Mouse (Mus musculus): ENCODE results near the gene Gm11084. TPM values are rescaled to one million over a fixed set of nuclear protein-coding genes. Genes with fewer than 3 reads are reported as not detected.

The Gm11084 gene
- polyA plus RNA-seq, 1 experiment from 2014 or later = not detected

DNA sequence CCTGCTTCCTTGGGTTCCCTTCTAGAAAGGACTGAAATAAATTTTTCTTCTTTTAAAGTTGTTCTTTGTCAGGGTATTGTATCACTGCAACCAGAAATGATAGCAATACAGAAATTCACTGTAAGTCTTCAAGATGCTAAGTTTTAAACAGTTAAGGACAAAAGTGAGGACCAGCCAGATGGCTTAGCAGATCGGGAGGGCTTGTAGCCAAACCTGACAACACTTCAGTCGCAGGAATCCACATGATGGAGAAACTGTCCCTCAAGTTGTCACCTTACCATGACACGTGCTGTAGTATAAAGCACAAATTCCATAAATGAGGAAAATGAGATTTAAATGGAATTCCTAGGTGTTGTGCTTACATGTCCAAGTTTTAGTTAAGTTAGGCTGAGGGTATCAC, 3.3 kb downstream of the Gm11084 start:
- no peak overlapping the region for H3K27ac ChIP-seq (ENCODE audit: low read depth, low read length)
- 88% methylated on average over 3 of the region's 3 CpGs for WGBS
- H3K27me3 ChIP-seq (ENCODE audit: control insufficient read depth, insufficient read depth, low read length) = no peaks in the 10 kb centered on the region
- H3K36me3 ChIP-seq (ENCODE audit: control insufficient read depth, insufficient read depth, low read length) = no peaks in the 10 kb centered on the region
- no peaks in the 10 kb centered on the region for H3K4me1 ChIP-seq (replicated peaks; ENCODE audit: control insufficient read depth, insufficient read depth, low read length)
- no peak overlapping the region for H3K9ac ChIP-seq (ENCODE audit: low read depth, low read length)
- no peak for DNase-seq (ENCODE audit: low spot score)
- H3K4me2 ChIP-seq (replicated peaks; ENCODE audit: low read depth, low read length) = no peak overlapping the region
- H3K9me3 ChIP-seq (ENCODE audit: control insufficient read depth, low read length) = no peaks in the 10 kb centered on the region
- H3K4me3 ChIP-seq (ENCODE audit: low read depth, low read length) = no peak overlapping the region
- no peak for ATAC-seq (ENCODE audit: low FRiP score)

DNA sequence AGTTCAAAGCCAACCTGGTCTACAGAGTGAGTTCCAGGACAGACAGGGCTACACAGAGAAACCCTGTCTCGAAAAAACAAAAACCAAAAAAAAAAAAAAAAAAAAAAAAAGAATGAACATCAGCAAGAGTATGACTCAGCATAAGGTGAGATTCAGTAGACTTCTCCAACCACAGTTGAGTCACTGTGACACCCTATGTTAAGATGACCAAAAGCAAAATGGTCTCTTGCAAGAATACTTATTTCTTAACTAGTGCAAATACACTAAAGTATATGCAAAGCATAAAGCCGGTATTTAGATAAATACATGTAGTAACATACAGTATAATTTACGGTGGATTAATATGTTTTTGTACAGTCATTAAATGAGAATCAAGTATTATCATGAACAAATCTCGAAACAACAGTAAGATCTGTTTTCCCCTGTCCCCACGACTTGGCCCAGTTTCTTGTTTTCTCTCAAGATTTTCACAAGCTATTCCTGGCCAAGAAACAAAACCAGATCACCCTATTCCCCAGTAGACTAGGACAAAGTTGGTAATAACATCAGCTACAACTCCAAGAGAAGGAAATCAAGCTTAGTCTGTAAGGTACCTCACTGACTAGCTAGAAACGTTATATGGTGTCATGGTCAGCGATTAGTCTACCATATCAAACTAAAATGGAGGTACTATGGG, 4.3 kb downstream of the Gm11084 start:
- H3K9ac ChIP-seq (ENCODE audit: low read depth, low read length) = no peak overlapping the region
- H3K4me3 ChIP-seq (ENCODE audit: low read depth, low read length) = no peak overlapping the region
- 91% methylated on average over 7 of the region's 7 CpGs for WGBS
- H3K4me1 ChIP-seq (replicated peaks; ENCODE audit: control insufficient read depth, insufficient read depth, low read length) = no peaks in the 10 kb centered on the region
- no peaks in the 10 kb centered on the region for H3K36me3 ChIP-seq (ENCODE audit: control insufficient read depth, insufficient read depth, low read length)
- no peaks in the 10 kb centered on the region for H3K27me3 ChIP-seq (ENCODE audit: control insufficient read depth, insufficient read depth, low read length)
- ATAC-seq (ENCODE audit: low FRiP score) = no peak
- H3K27ac ChIP-seq (ENCODE audit: low read depth, low read length) = no peak overlapping the region
- no peak overlapping the region for H3K4me2 ChIP-seq (replicated peaks; ENCODE audit: low read depth, low read length)
- DNase-seq (ENCODE audit: low spot score) = no peak
- H3K9me3 ChIP-seq (ENCODE audit: control insufficient read depth, low read length) = no peaks in the 10 kb centered on the region

DNA sequence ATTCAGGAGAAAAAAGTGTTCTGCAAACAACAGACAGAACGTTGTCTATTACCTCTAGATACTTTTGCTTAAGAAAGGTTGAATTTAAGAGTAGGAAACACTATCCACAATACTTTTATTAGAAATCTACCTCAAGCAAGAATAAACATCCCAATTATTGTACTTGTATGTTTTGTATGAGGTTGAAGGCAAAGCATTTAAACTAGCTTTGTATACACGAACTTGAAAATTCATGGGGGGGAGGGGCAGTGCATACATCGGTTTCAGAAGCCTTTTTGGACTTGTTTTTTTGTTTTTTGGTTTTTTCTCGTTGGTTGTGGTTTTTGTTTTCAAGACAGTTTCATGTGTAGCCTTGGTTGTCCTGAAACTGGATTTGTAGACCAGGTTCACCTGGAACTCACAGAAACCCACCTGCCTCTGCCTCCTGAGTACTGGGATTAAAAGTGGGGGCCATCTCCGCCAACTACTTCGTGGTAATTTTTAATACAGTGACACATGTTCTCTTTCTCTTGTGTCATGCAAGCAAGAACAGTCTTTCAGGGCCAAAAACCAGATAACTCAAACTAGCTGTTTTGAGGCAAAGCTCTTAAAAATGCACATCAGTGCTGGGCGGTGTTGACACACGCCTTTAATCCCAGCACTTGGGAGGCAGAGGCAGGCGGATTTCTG, 4.9 kb downstream of the Gm11084 start:
- Histone ChIP-seq H3K36me3 (ENCODE audit: control insufficient read depth, insufficient read depth, low read length) (no peaks in the 10 kb centered on the region), H3K9ac (ENCODE audit: low read depth, low read length) (no peak overlapping the region), H3K9me3 (ENCODE audit: control insufficient read depth, low read length) (no peaks in the 10 kb centered on the region), H3K4me3 (ENCODE audit: low read depth, low read length) (peak overlapping the region; percentile 68), H3K27ac (ENCODE audit: low read depth, low read length) (no peak overlapping the region), H3K4me1 (replicated peaks; ENCODE audit: control insufficient read depth, insufficient read depth, low read length) (no peaks in the 10 kb centered on the region), H3K27me3 (ENCODE audit: control insufficient read depth, insufficient read depth, low read length) (no peaks in the 10 kb centered on the region), H3K4me2 (replicated peaks; ENCODE audit: low read depth, low read length) (peak overlapping the region; percentile 54)
- DNase-seq (ENCODE audit: low spot score) (no peak), ATAC-seq (ENCODE audit: low FRiP score) (no peak)
- WGBS = 82% methylated on average over 9 of the region's 9 CpGs

DNA sequence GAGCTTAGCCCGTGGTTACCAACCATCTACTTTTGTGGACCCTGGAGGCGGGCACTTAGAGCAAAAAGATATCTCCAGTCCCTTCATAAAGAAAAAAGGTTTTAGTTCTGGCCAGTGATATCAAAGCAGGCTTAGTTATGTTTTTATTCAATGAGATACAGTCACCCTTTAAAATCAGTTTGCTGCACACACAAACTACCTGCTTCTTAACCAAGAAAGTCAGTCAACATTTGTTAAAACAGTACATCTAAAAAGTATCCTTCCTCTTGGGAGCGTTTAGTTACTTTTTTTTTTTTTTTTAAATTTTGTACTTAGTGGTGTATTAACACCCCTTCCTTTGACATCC, 5.5 kb downstream of the Gm11084 start:
- Histone ChIP-seq H3K27me3 (ENCODE audit: control insufficient read depth, insufficient read depth, low read length) (no peaks in the 10 kb centered on the region), H3K4me2 (replicated peaks; ENCODE audit: low read depth, low read length) (peak overlapping the region; percentile 54), H3K9me3 (ENCODE audit: control insufficient read depth, low read length) (no peaks in the 10 kb centered on the region), H3K27ac (ENCODE audit: low read depth, low read length) (peak overlapping the region; percentile 99), H3K4me1 (replicated peaks; ENCODE audit: control insufficient read depth, insufficient read depth, low read length) (no peaks in the 10 kb centered on the region), H3K4me3 (ENCODE audit: low read depth, low read length) (peak overlapping the region; percentile 68), H3K9ac (ENCODE audit: low read depth, low read length) (peak overlapping the region; percentile 95), H3K36me3 (ENCODE audit: control insufficient read depth, insufficient read depth, low read length) (no peaks in the 10 kb centered on the region)
- DNase-seq (ENCODE audit: low spot score) = no peak
- 16% methylated on average over 3 of the region's 3 CpGs for WGBS
- no peak for ATAC-seq (ENCODE audit: low FRiP score)

DNA sequence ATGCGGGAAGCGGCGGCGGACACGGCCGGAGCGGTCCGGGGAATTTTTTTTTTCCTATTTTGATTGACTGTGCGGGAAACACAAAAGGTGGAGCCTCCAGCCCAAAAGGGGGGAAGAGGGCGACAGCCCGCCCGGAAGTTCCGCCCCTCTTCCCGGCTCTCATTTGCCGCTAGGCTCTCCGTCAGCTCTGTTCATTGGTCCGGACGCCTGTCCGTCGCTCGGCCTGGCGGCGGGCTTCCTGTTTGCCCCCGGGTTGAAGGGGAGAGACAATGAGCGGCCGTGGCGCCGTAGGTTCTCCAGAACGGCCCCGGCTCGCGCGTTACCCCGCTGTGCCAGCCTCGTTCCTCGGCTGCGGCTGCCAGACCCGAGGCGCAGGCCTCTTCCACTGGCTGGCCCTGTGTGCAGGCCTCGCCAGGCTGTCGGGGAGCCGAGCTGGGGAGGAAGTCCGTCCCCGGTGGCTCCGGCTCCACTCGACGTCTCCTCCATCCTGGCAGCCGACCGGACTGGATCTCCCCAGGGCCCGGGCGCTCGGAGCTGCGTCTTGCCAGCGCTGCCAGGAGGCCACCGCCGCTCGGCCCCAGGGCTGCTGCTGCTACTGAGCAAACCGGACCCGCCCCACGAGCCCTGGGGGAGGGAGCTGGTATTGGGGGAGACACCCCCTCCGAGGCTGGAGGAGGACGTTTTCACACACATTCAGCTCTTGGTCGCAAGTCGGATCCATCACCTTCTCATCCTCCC, 6.0 kb downstream of the Gm11084 start, which contains the start of gene Sp3:
Gene Sp3 (minus strand): TSS at position 110 of the 738 bp plus-strand sequence.
- Histone ChIP-seq H3K27me3 (ENCODE audit: control insufficient read depth, insufficient read depth, low read length) (no peaks in the 10 kb centered on the region), H3K36me3 (ENCODE audit: control insufficient read depth, insufficient read depth, low read length) (no peaks in the 10 kb centered on the region), H3K9ac (ENCODE audit: low read depth, low read length) (peak within 1 kb of the TSS; percentile 95), H3K9me3 (ENCODE audit: control insufficient read depth, low read length) (no peaks in the 10 kb centered on the region), H3K4me3 (ENCODE audit: low read depth, low read length) (peak within 1 kb of the TSS; percentile 68), H3K4me2 (replicated peaks; ENCODE audit: low read depth, low read length) (peak within 1 kb of the TSS; percentile 54), H3K4me1 (replicated peaks; ENCODE audit: control insufficient read depth, insufficient read depth, low read length) (no peaks in the 10 kb centered on the region), H3K27ac (ENCODE audit: low read depth, low read length) (peak within 1 kb of the TSS; percentile 99)
- ATAC-seq (ENCODE audit: low FRiP score) (peak; percentile 92), DNase-seq (ENCODE audit: low spot score) (peak; percentile 97)
- under 1% methylated on average over 50 of the region's 64 CpGs for WGBS

DNA sequence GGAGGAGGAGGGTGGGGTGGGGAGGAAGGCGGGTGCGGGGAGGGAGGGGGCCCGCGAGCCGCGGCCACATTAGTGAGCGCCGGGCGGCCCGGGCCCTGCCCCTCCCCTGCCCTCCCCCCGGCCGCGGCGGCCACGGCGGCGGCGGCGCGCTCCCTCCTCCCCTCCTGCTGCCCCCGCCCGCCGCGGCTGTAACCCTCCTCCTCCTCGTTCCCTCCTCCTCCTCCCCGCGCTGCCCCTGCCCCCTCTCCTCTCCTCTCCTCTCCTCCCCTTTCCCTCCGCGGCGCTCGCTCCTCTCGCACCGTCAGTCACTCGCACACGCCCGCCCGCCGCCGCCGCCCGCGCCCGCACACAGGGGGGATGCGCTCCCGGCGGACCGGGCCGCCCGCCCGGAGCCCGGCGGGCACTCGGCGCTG, 6.9 kb downstream of the Gm11084 start:
- ATAC-seq (ENCODE audit: low FRiP score) = peak; percentile 74
- DNase-seq (ENCODE audit: low spot score) = peak; percentile 88
- WGBS = 0% methylated on average over 10 of the region's 54 CpGs

DNA sequence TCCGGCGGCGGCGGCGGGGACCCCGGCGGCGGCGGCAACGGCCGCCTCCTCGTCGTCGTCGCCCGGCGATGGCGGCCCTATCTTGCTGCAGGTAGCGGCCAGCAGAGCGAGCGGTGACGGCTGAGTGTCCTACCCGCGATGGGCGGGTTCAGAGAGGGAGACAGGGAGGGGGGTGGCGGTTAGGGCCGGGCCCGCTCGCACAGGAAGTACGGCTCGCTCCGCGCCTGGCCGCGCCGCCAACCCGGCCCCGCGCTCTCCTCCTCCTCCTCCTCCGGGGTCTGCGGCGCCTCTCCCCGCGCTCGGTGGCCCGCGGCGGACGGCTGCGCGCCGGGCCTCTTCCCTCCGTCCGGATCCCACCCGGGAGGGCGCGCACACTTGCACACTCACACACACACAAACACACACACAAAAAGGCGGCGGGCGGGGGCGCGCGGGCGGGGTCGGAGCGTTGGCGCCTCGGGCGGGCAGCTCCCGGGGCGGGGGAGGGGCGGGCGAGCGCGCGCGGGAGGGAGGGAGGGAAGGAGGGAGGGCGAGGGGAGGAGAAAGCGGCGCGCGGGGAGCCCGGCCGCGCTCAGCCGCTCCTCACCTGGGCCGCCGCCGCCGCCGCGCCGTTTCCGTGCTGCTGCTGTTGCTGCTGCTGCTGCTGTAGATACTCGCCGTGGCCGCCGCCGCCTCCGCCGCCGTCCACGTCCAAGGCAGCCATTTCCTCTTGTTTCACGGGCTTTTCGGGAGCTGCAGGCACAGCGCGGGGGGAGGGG, 7.4 kb downstream of the Gm11084 start:
- peak; percentile 81 for ATAC-seq (ENCODE audit: low FRiP score)
- Histone ChIP-seq H3K36me3 (ENCODE audit: control insufficient read depth, insufficient read depth, low read length) (no peaks in the 10 kb centered on the region), H3K27me3 (ENCODE audit: control insufficient read depth, insufficient read depth, low read length) (no peaks in the 10 kb centered on the region), H3K4me2 (replicated peaks; ENCODE audit: low read depth, low read length) (peak overlapping the region; percentile 32), H3K9ac (ENCODE audit: low read depth, low read length) (peak overlapping the region; percentile 95), H3K9me3 (ENCODE audit: control insufficient read depth, low read length) (no peaks in the 10 kb centered on the region), H3K4me1 (replicated peaks; ENCODE audit: control insufficient read depth, insufficient read depth, low read length) (no peaks in the 10 kb centered on the region), H3K4me3 (ENCODE audit: low read depth, low read length) (peak overlapping the region; percentile 68), H3K27ac (ENCODE audit: low read depth, low read length) (peak overlapping the region; percentile 99)
- under 1% methylated on average over 22 of the region's 107 CpGs for WGBS
- peak; percentile 89 for DNase-seq (ENCODE audit: low spot score)

More for the DNA sequence above, 6.9 kb downstream of the Gm11084 start:
- peak overlapping the region; percentile 95 for H3K9ac ChIP-seq (ENCODE audit: low read depth, low read length)
- peak overlapping the region; percentile 68 for H3K4me3 ChIP-seq (ENCODE audit: low read depth, low read length)
- H3K36me3 ChIP-seq (ENCODE audit: control insufficient read depth, insufficient read depth, low read length) = no peaks in the 10 kb centered on the region
- H3K4me1 ChIP-seq (replicated peaks; ENCODE audit: control insufficient read depth, insufficient read depth, low read length) = no peaks in the 10 kb centered on the region
- peak overlapping the region; percentile 99 for H3K27ac ChIP-seq (ENCODE audit: low read depth, low read length)
- no peaks in the 10 kb centered on the region for H3K27me3 ChIP-seq (ENCODE audit: control insufficient read depth, insufficient read depth, low read length)
- peak overlapping the region; percentile 32 for H3K4me2 ChIP-seq (replicated peaks; ENCODE audit: low read depth, low read length)
- no peaks in the 10 kb centered on the region for H3K9me3 ChIP-seq (ENCODE audit: control insufficient read depth, low read length)

DNA sequence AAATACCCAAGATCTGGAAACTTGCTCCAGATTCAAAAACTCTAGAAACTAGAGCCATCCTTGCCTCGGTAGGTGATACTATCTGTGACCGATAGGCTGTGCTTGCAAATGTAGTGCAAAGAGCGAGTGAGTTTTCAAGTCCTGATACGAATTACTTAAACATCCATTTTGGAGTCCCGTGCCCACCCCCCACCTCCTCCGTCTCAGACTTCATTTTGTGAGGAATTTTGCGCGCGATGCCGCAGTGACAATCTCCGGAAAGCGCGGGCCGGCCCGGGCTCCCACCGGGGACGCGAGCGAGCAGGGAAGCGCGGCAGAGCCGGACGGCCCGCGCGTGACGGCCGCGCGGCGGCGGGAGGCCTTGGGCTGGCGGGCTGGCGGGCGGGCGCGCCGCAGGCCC, 8.0 kb downstream of the Gm11084 start:
- peak overlapping the region; percentile 32 for H3K4me2 ChIP-seq (replicated peaks; ENCODE audit: low read depth, low read length)
- peak; percentile 26 for ATAC-seq (ENCODE audit: low FRiP score)
- peak; percentile 74 for DNase-seq (ENCODE audit: low spot score)
- no peaks in the 10 kb centered on the region for H3K9me3 ChIP-seq (ENCODE audit: control insufficient read depth, low read length)
- H3K4me1 ChIP-seq (replicated peaks; ENCODE audit: control insufficient read depth, insufficient read depth, low read length) = no peaks in the 10 kb centered on the region
- no peaks in the 10 kb centered on the region for H3K36me3 ChIP-seq (ENCODE audit: control insufficient read depth, insufficient read depth, low read length)
- peak overlapping the region; percentile 95 for H3K9ac ChIP-seq (ENCODE audit: low read depth, low read length)
- H3K27ac ChIP-seq (ENCODE audit: low read depth, low read length) = peak overlapping the region; percentile 99
- peak overlapping the region; percentile 68 for H3K4me3 ChIP-seq (ENCODE audit: low read depth, low read length)
- under 1% methylated on average over 33 of the region's 38 CpGs for WGBS
- H3K27me3 ChIP-seq (ENCODE audit: control insufficient read depth, insufficient read depth, low read length) = no peaks in the 10 kb centered on the region

Data from hindbrain, embryonic 11.5 days (tissue).